Comparison of ENCODE assay signal across 8 mouse cellular contexts in the genomic region with DNA sequence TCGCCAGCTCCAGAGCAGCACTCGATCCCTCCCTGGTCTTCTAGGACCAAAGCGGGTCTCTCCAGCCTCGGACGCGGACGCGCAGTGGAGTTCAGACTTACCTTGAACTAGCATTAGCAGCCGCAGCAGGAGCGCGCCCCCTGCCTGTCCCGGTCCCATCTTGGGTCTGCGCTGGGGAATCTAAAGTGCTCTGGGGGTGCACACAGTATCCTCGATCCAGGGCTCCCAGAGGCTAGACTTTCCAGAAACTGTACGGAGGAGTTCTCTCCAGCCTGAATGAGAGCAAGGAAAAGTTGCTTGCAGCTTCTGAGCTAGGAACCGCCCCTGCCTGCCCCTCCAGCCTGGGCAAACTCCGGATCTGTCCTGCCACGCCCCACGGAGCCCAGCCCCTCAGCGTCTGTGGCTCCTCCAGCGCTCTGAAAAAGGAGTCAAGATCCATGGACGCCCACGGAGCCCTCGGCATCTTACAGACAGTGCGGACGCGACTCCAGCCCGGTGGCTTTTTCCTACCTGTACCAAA. TPM values are rescaled to one million over a fixed set of nuclear protein-coding genes. Genes with fewer than 3 reads are reported as not detected.
DNase-seq lines count a peak whose midpoint lies in the region; ATAC-seq and TF ChIP-seq lines count a peak whose summit lies in the region.

TSS of gene Itga2 (minus strand) at position 326 of the 520 bp plus-strand sequence.

- H3K4me2 ChIP-seq in forebrain, embryonic 16.5 days (ENCODE audit: low read length): peak within 1 kb of the TSS; percentile 87
- H3K4me2 ChIP-seq in lung, postnatal 0 days (replicated peaks; ENCODE audit: low read depth, low read length): peak within 1 kb of the TSS; percentile 72

- TF ChIP-seq EP300 in lung, postnatal 0 days (IDR thresholded peaks at IDR 0.05): no peak

- DNase-seq in heart, postnatal 25 days (ENCODE audit: low spot score): peak; percentile 34
- peak; percentile 79 to 85 for DNase-seq in kidney, postnatal 4 days
- DNase-seq in lung, postnatal 0 days (ENCODE audit: low spot score): peak; percentile 76
- DNase-seq in ovary, adult 18-20 months (ENCODE audit: low spot score): peak; percentile 49
- peak; percentile 69 for DNase-seq in thymus, postnatal 0 days (ENCODE audit: low spot score)

- no peak within 1 kb of the TSS for H3K27ac ChIP-seq in bone marrow, adult 2 months (ENCODE audit: control insufficient read depth, insufficient read depth, low read depth, low read length, poor library complexity)
- H3K27ac ChIP-seq in forebrain, embryonic 16.5 days (ENCODE audit: low read length): no peak within 1 kb of the TSS
- H3K27ac ChIP-seq in lung, postnatal 0 days (ENCODE audit: low read length): peak within 1 kb of the TSS; percentile 22

- 0 out of 2 replicates have a peak, but pooled peaks cover 2% of the 10 kb centered on the region for H3K9me3 ChIP-seq in E14TG2a.4 (ENCODE audit: low read length)
- no peaks in the 10 kb centered on the region for H3K9me3 ChIP-seq in forebrain, embryonic 16.5 days (ENCODE audit: control insufficient read depth, low read length)
- no peaks in the 10 kb centered on the region for H3K9me3 ChIP-seq in lung, postnatal 0 days (ENCODE audit: low read length)

- peak within 1 kb of the TSS; percentile 41 for H3K9ac ChIP-seq in forebrain, embryonic 16.5 days (replicated peaks; ENCODE audit: low read depth, low read length)
- peak within 1 kb of the TSS; percentile 43; the same call in 1 of the 2 replicates for H3K9ac ChIP-seq in lung, postnatal 0 days (replicated peaks; ENCODE audit: low read depth)

- no peaks in the 10 kb centered on the region for H3K36me3 ChIP-seq in E14TG2a.4 (ENCODE audit: insufficient read depth, low read length)
- H3K36me3 ChIP-seq in forebrain, embryonic 16.5 days (ENCODE audit: control insufficient read depth, insufficient read depth): no peaks in the 10 kb centered on the region
- no peaks in the 10 kb centered on the region for H3K36me3 ChIP-seq in lung, postnatal 0 days (ENCODE audit: insufficient read depth, low read length)

- peaks cover 16% of the 10 kb centered on the region for H3K4me1 ChIP-seq in E14TG2a.4 (replicated peaks; ENCODE audit: low read depth, low read length)
- no peaks in the 10 kb centered on the region; the same call in 1 of the 2 replicates for H3K4me1 ChIP-seq in bone marrow, adult 2 months (ENCODE audit: control insufficient read depth, insufficient read depth, low read length)
- H3K4me1 ChIP-seq in forebrain, embryonic 16.5 days (replicated peaks; ENCODE audit: control insufficient read depth, insufficient read depth, low read length): peaks cover 12% of the 10 kb centered on the region
- peaks cover 3% of the 10 kb centered on the region; the same call in 1 of the 2 replicates for H3K4me1 ChIP-seq in lung, postnatal 0 days (ENCODE audit: insufficient read depth, low read depth, low read length)

- TF ChIP-seq CTCF in E14TG2a.4 (conservative IDR thresholded peaks at IDR 0.05; ENCODE audit: low read length): peak; percentile 10; the same call in 1 of the 2 replicates
- TF ChIP-seq CTCF in bone marrow, adult 2 months (IDR thresholded peaks at IDR 0.05; ENCODE audit: control insufficient read depth, insufficient read depth, low read length): peak; percentile 46; the same call in 1 of the 2 replicates
- TF ChIP-seq CTCF in lung, postnatal 0 days (IDR thresholded peaks at IDR 0.05): peak; percentile 73

- WGBS in bone marrow, adult 2 months: under 1% methylated on average over 28 of the region's 28 CpGs
- 2% methylated on average over 28 of the region's 28 CpGs for WGBS in forebrain, embryonic 16.5 days
- 1% methylated on average over 27 of the region's 28 CpGs for WGBS in lung, postnatal 0 days

- TF ChIP-seq POLR2A in bone marrow, adult 2 months (IDR thresholded peaks at IDR 0.05; ENCODE audit: borderline replicate concordance, control insufficient read depth, low read depth, low read length): no peak

- peaks cover 53% of the 10 kb centered on the region for H3K27me3 ChIP-seq in E14TG2a.4 (ENCODE audit: insufficient read depth, low read length)
- no peaks in the 10 kb centered on the region for H3K27me3 ChIP-seq in forebrain, embryonic 16.5 days (replicated peaks; ENCODE audit: control insufficient read depth, insufficient read depth, low read length)
- H3K27me3 ChIP-seq in lung, postnatal 0 days (replicated peaks; ENCODE audit: insufficient read depth, low read length): no peaks in the 10 kb centered on the region

- intact Hi-C loops in heart, postnatal 25 days (cut with DNase I): loop anchor here (2.0 to 5.0 kb wide), 2 partner anchors 35 to 101 kb away; no protein-coding TSS in a partner anchor

- ATAC-seq in forebrain, embryonic 16.5 days: peak; percentile 91
- peak; percentile 89 for ATAC-seq in lung, postnatal 0 days

- H3K4me3 ChIP-seq in E14TG2a.4 (replicated peaks; ENCODE audit: low read length): peak within 1 kb of the TSS; percentile 76
- peak within 1 kb of the TSS; percentile 29 for H3K4me3 ChIP-seq in bone marrow, adult 2 months (replicated peaks; ENCODE audit: control insufficient read depth, low read depth, low read length)
- peak within 1 kb of the TSS; percentile 43 for H3K4me3 ChIP-seq in forebrain, embryonic 16.5 days (replicated peaks; ENCODE audit: low read length)
- H3K4me3 ChIP-seq in lung, postnatal 0 days (ENCODE audit: low read depth, low read length): peak within 1 kb of the TSS; percentile 47

RNA-seq across cellular contexts. Expression of gene Itga2, which starts in this region (rescaled TPM):
- polyA plus RNA-seq in bone marrow, adult 2 months (2011; ENCODE audit: insufficient read depth, insufficient read length, low replicate concordance, missing spikeins): 1.5 and 3.2 TPM in 2 replicates
- 0.89 and 1.5 TPM in 2 replicates for polyA plus RNA-seq in forebrain, embryonic 16.5 days (2015; fragmentation: Nextera tagmentation; extraction: Ambion mirVana)
- under 1 TPM; 0.78 to 0.81 TPM for total RNA-seq in heart, postnatal 25 days (2021)
- polyA plus RNA-seq in lung, postnatal 0 days (2015; fragmentation: Nextera tagmentation; extraction: Ambion mirVana): 15.2 and 18.8 TPM in 2 replicates
- polyA plus RNA-seq in thymus, postnatal 0 days (2015; fragmentation: Nextera tagmentation; extraction: Ambion mirVana): 0.54 and 1.4 TPM in 2 replicates

Comparison
In these comparisons a context has a peak if more than half of its experiments do, and no peak if none do; other contexts are left out.
1. Peak in DNase-seq in heart, postnatal 25 days; RNA of the gene not detected or under 1 TPM.
2. CTCF ChIP-seq: peak in every context shown above with its lines; median percentile 73 in lung, postnatal 0 days; 46 in bone marrow, adult 2 months; 10 in E14TG2a.4.